24 mouse cellular contexts compared by ENCODE assay signal in genomic region chr10:13411056-13411455, GRCm38 (mm10).
DNase-seq lines count a peak whose midpoint lies in the region; ATAC-seq and TF ChIP-seq lines count a peak whose summit lies in the region.
"Had no signal": no experiment of that assay in that cellular context is flagged by ENCODE, and none has a peak within 500 bp of the region (broad histone marks: within the 10 kb centered on the region; RNA-seq: fewer than 3 reads in every experiment).

No protein-coding gene starts in this region.

- H3K79me2 ChIP-seq in macrophage (ENCODE audit: inconsistent target), result no peaks in the 10 kb centered on the region

- no peaks in the 10 kb centered on the region for H3K9me3 ChIP-seq in lung, embryonic 15.5 days
- H3K9me3 ChIP-seq: embryonic facial prominence, embryonic 13.5 days; embryonic facial prominence, embryonic 15.5 days; forebrain, embryonic 10.5 days; forebrain, embryonic 12.5 days had no signal

- H3K4me3 ChIP-seq in lung, embryonic 15.5 days, result no peak overlapping the region
- H3K4me3 ChIP-seq in lung, adult 2 months (replicated peaks; ENCODE audit: extremely low read depth, low read depth, low read length), result no peak overlapping the region
- H3K4me3 ChIP-seq in macrophage (ENCODE audit: inconsistent target), result no peak overlapping the region
- H3K4me3 ChIP-seq: embryonic facial prominence, embryonic 13.5 days; embryonic facial prominence, embryonic 15.5 days; erythroblast, embryonic 14.5 days; forebrain, embryonic 10.5 days; forebrain, embryonic 12.5 days had no signal

- no peaks in the 10 kb centered on the region for H3K36me3 ChIP-seq in lung, embryonic 15.5 days
- H3K36me3 ChIP-seq in macrophage (ENCODE audit: inconsistent target), result no peaks in the 10 kb centered on the region
- H3K36me3 ChIP-seq: embryonic facial prominence, embryonic 13.5 days; embryonic facial prominence, embryonic 15.5 days; forebrain, embryonic 10.5 days; forebrain, embryonic 12.5 days had no signal

- peaks cover 4% of the 10 kb centered on the region; the same call in 1 of the 2 replicates for H3K4me1 ChIP-seq in lung, embryonic 15.5 days
- no peaks in the 10 kb centered on the region for H3K4me1 ChIP-seq in lung, adult 2 months (ENCODE audit: control insufficient read depth, insufficient read depth, low read length)
- H3K4me1 ChIP-seq: embryonic facial prominence, embryonic 15.5 days had no signal

- DNase-seq in heart, adult 11 months, result peak; percentile 41
- DNase-seq in heart, postnatal 4 days, result no peak
- no peak for DNase-seq in lung, adult 2 months
- DNase-seq in brain, adult 2 months (ENCODE audit: low read depth, low spot score), result peak; percentile 50
- DNase-seq in adrenal gland, adult 18-20 months (ENCODE audit: low spot score in 2 of 2), result no peak
- DNase-seq: adrenal gland, adult 8-10 months; adrenal gland, postnatal 14 days; adrenal gland, postnatal 36 days; cerebellum, adult 11 months; cerebellum, adult 18-20 months; cerebellum, adult 8-10 months; cerebellum, adult 9-11 months; cerebellum, postnatal 14 days; cerebellum, postnatal 36 days; embryo, embryonic 11 days had no signal

- no peak overlapping the region for H3K9ac ChIP-seq in lung, embryonic 15.5 days
- H3K9ac ChIP-seq: embryonic facial prominence, embryonic 13.5 days; embryonic facial prominence, embryonic 15.5 days; forebrain, embryonic 12.5 days had no signal

- no peak for TF ChIP-seq POLR2A in lung, adult 2 months (IDR thresholded peaks at IDR 0.05; ENCODE audit: borderline replicate concordance, extremely low read depth, low read depth, low read length)

- ATAC-seq in lung, embryonic 15.5 days (ENCODE audit: borderline replicate concordance, extremely low read depth, low FRiP score, low TSS enrichment), result no peak
- ATAC-seq: forebrain, embryonic 14.5 days; forebrain, embryonic 16.5 days had no signal

- 85% methylated on average over 3 of the region's 3 CpGs for WGBS in lung, embryonic 15.5 days
- 82% methylated on average over 3 of the region's 3 CpGs for WGBS in lung, adult 2 months
- 97% methylated on average over 3 of the region's 3 CpGs for WGBS in macrophage (ENCODE audit: missing documents)

- H3K27ac ChIP-seq in lung, embryonic 15.5 days, result 0 out of 2 replicates have a peak overlapping the region, but pooled peaks have one; percentile 9
- 0 out of 2 replicates have a peak overlapping the region, but pooled peaks have one; percentile 24 for H3K27ac ChIP-seq in macrophage
- H3K27ac ChIP-seq: embryonic facial prominence, embryonic 13.5 days; embryonic facial prominence, embryonic 15.5 days; forebrain, embryonic 10.5 days; forebrain, embryonic 12.5 days had no signal

- no peaks in the 10 kb centered on the region for H3K27me3 ChIP-seq in lung, embryonic 15.5 days
- H3K27me3 ChIP-seq: embryonic facial prominence, embryonic 13.5 days; embryonic facial prominence, embryonic 15.5 days had no signal

- TF ChIP-seq CTCF in lung, adult 2 months (IDR thresholded peaks at IDR 0.05; ENCODE audit: insufficient read depth, low read length), result no peak

- H3K4me2 ChIP-seq in lung, embryonic 15.5 days, result no peak overlapping the region
- H3K4me2 ChIP-seq: embryonic facial prominence, embryonic 13.5 days; embryonic facial prominence, embryonic 15.5 days; forebrain, embryonic 12.5 days had no signal

Comparison
In these comparisons a context has a peak if more than half of its experiments do, and no peak if none do; other contexts are left out.
1. DNase-seq: peak in heart, adult 11 months (single experiment) and brain, adult 2 months (single experiment); none in heart, postnatal 4 days (single experiment), lung, adult 2 months (single experiment) and adrenal gland, adult 18-20 months (0 of 2).